Mouse (Mus musculus) heart, postnatal 0 days (tissue): ENCODE results near the gene Psmd13. TPM values are rescaled to one million over a fixed set of nuclear protein-coding genes. Genes with fewer than 3 reads are reported as not detected.

ENCODE experiments used
- ATAC-seq: fragments of 200-750 bp; cut with Nextera tagmentation; 2 replicates; pipeline ENCODE4 v1.8.0; 2017; ENCODE audit warnings: low read depth, moderate number of reproducible peaks, moderate library complexity; ENCODE audit not compliant: insufficient read depth
- DNase-seq: peaks from one replicate; pipeline ENCODE4 v3.0.0-alpha.2; 2016; ENCODE audit warnings: low spot score
- H3K27ac ChIP-seq: fragments of 300-500 bp; sonication (generic); 2 replicates; pipeline ENCODE4 v1.5.1; 2014; ENCODE audit warnings: low read depth, mild to moderate bottlenecking
- H3K27me3 ChIP-seq: fragments of 300-500 bp; sonication (generic); 2 replicates; pipeline ENCODE4 v1.6.1; 2014; ENCODE audit warnings: low read length, mixed read lengths; ENCODE audit not compliant: control insufficient read depth, insufficient read depth
- H3K36me3 ChIP-seq: fragments of 300-500 bp; sonication (generic); replicated peaks from 2 replicates; pipeline ENCODE4 v1.6.1; 2014; ENCODE audit warnings: low read length, mixed read lengths; ENCODE audit not compliant: control insufficient read depth, insufficient read depth
- H3K4me1 ChIP-seq: fragments of 300-500 bp; sonication (generic); 2 replicates; pipeline ENCODE4 v1.6.1; 2014; ENCODE audit warnings: antibody characterized with exemption; ENCODE audit not compliant: control insufficient read depth, insufficient read depth
- H3K4me2 ChIP-seq: fragments of 300-500 bp; sonication (generic); 2 replicates; pipeline ENCODE4 v1.6.1; 2014; ENCODE audit warnings: low read depth, mild to moderate bottlenecking, low read length, moderate library complexity
- H3K4me3 ChIP-seq: fragments of 300-500 bp; sonication (generic); 2 replicates; pipeline ENCODE4 v1.5.1; 2014; ENCODE audit warnings: low read depth, low read length
- H3K9ac ChIP-seq: fragments of 300-500 bp; sonication (generic); replicated peaks from 2 replicates; pipeline ENCODE4 v1.6.1; 2014; ENCODE audit warnings: low read depth, low read length, mixed read lengths
- H3K9me3 ChIP-seq: fragments of 300-500 bp; sonication (generic); replicated peaks from 2 replicates; pipeline ENCODE4 v1.6.1; 2016; ENCODE audit warnings: low read length; ENCODE audit not compliant: control insufficient read depth
- CTCF ChIP-seq: IDR thresholded peaks from 2 replicates; pipeline ENCODE4 v1.5.1; 2016; ENCODE audit warnings: antibody characterized with exemption, control low read depth, low read depth
- EP300 ChIP-seq: IDR thresholded peaks from 2 replicates; pipeline ENCODE4 v1.6.1; 2016; ENCODE audit warnings: antibody characterized with exemption, low read depth
- WGBS: fragments of 180-500 bp; shearing (Covaris S2); extraction: QIAGEN DNeasy Blood & Tissue Kit; methylation state at CpG from one replicate; pipeline ENCODE4 v1.1.7; 2014; 5-methylcytosine and 5-hydroxymethylcytosine counted together
- polyA plus RNA-seq: library from polyadenylated mRNA; unstranded; fragments of >200 nt; fragmentation: Nextera tagmentation; extraction: Ambion mirVana; gene quantifications from 2 replicates; pipeline ENCODE4 v1.2.1, GENCODE M21; 2015
- total RNA-seq: library from RNA; depleted of rRNA; stranded (reverse); fragments of >200 nt; gene quantifications from 2 replicates; pipeline ENCODE4 v1.2.3, GENCODE M21; 2014; ENCODE audit warnings: low replicate concordance

The Psmd13 gene
- total and polyA plus RNA-seq, 2 experiments from 2014 or later = 72.6 to 185 TPM

GRCm38 (mm10) chr7:140894611-140895010 is 12.8 kb downstream of the Psmd13 start:
- H3K4me1 ChIP-seq = 0 out of 2 replicates have a peak, but pooled peaks cover 5% of the 10 kb centered on the region
- H3K36me3 ChIP-seq = peaks cover 70% of the 10 kb centered on the region

GRCm38 (mm10) chr7:140897863-140898262 is 16.1 kb downstream of the Psmd13 start:
- no peaks in the 10 kb centered on the region for H3K27me3 ChIP-seq
- no peak for TF ChIP-seq EP300
- no peak for TF ChIP-seq CTCF
- H3K4me3 ChIP-seq = no peak overlapping the region
- WGBS = 87% methylated on average over 7 of the region's 7 CpGs
- peaks cover 51% of the 10 kb centered on the region for H3K36me3 ChIP-seq
- H3K4me1 ChIP-seq = peaks cover 15% of the 10 kb centered on the region
- no peak for DNase-seq
- no peak for ATAC-seq
- no peak overlapping the region for H3K4me2 ChIP-seq
- no peak overlapping the region for H3K27ac ChIP-seq
- H3K9ac ChIP-seq = no peak overlapping the region
- no peaks in the 10 kb centered on the region for H3K9me3 ChIP-seq

More at GRCm38 (mm10) chr7:140894611-140895010, 12.8 kb downstream of the Psmd13 start:
- TF ChIP-seq CTCF (no peak), EP300 (no peak)
- no peaks in the 10 kb centered on the region for H3K9me3 ChIP-seq
- H3K4me2 ChIP-seq = no peak overlapping the region
- no peak overlapping the region for H3K27ac ChIP-seq
- DNase-seq = no peak
- no peak for ATAC-seq
- H3K9ac ChIP-seq = no peak overlapping the region
- H3K4me3 ChIP-seq = no peak overlapping the region
- H3K27me3 ChIP-seq = no peaks in the 10 kb centered on the region
- 90% methylated on average over 3 of the region's 3 CpGs for WGBS

- WGBS = 29% methylated on average over 3 of the region's 3 CpGs
- Histone ChIP-seq H3K4me3 (peak overlapping the region; percentile 49), H3K4me1 (peaks cover 15% of the 10 kb centered on the region), H3K27ac (peak overlapping the region; percentile 96), H3K9ac (peak overlapping the region; percentile 60; the same call in 1 of the 2 replicates), H3K9me3 (no peaks in the 10 kb centered on the region), H3K27me3 (no peaks in the 10 kb centered on the region), H3K36me3 (peaks cover 43% of the 10 kb centered on the region), H3K4me2 (peak overlapping the region; percentile 64)
- no peak for DNase-seq
- TF ChIP-seq CTCF (no peak), EP300 (no peak)
- no peak for ATAC-seq
Observed at GRCm38 (mm10) chr7:140899121-140899520, 17.4 kb downstream of the Psmd13 start.

- Histone ChIP-seq H3K27ac (peak within 1 kb of the TSS; percentile 96), H3K4me1 (peaks cover 15% of the 10 kb centered on the region), H3K27me3 (no peaks in the 10 kb centered on the region), H3K4me2 (peak within 1 kb of the TSS; percentile 64), H3K36me3 (peaks cover 34% of the 10 kb centered on the region), H3K4me3 (peak within 1 kb of the TSS; percentile 49), H3K9ac (peak within 1 kb of the TSS; percentile 60), H3K9me3 (no peaks in the 10 kb centered on the region)
- WGBS = 33% methylated on average over 10 of the region's 10 CpGs
- DNase-seq (peak; percentile 87), ATAC-seq (peak; percentile 87)
- TF ChIP-seq EP300 (no peak; the same call in 1 of the 2 replicates), CTCF (no peak)
Observed at GRCm38 (mm10) chr7:140900220-140900619, 18.5 kb downstream of the Psmd13 start, which contains the start of gene Cox8b. Cox8b (minus strand) TSS chr7:140900446.

GRCm38 (mm10) chr7:140902036-140902875 is 20.5 kb downstream of the Psmd13 start:
- H3K4me1 ChIP-seq = peaks cover 15% of the 10 kb centered on the region
- 81% methylated on average over 15 of the region's 15 CpGs for WGBS
- H3K9ac ChIP-seq = no peak overlapping the region
- DNase-seq (no peak), ATAC-seq (no peak)
- no peak overlapping the region for H3K4me2 ChIP-seq
- H3K36me3 ChIP-seq = peaks cover 23% of the 10 kb centered on the region
- H3K27ac ChIP-seq = no peak overlapping the region
- no peak overlapping the region for H3K4me3 ChIP-seq
- no peaks in the 10 kb centered on the region for H3K27me3 ChIP-seq
- TF ChIP-seq EP300 (no peak), CTCF (no peak)
- H3K9me3 ChIP-seq = no peaks in the 10 kb centered on the region
